In genomic region chr1:121830242-121830641, GRCm38 (mm10) we compare ENCODE assay signal across 15 mouse cellular contexts.
DNase-seq lines count a peak whose midpoint lies in the region; ATAC-seq and TF ChIP-seq lines count a peak whose summit lies in the region.
"Had no signal": no experiment of that assay in that cellular context is flagged by ENCODE, and none has a peak within 500 bp of the region (broad histone marks: within the 10 kb centered on the region; RNA-seq: fewer than 3 reads in every experiment).

No protein-coding gene starts in this region.

- no peak overlapping the region for H3K27ac ChIP-seq in hindbrain, embryonic 14.5 days
- H3K27ac ChIP-seq in hindbrain, embryonic 11.5 days (ENCODE audit: low read depth, low read length) = no peak overlapping the region
- H3K27ac ChIP-seq in lung, postnatal 0 days (ENCODE audit: low read length) = no peak overlapping the region
- H3K27ac ChIP-seq: embryonic facial prominence, embryonic 12.5 days; forebrain, embryonic 15.5 days; heart, embryonic 15.5 days; limb, embryonic 10.5 days; liver, embryonic 15.5 days had no signal

- no peak for TF ChIP-seq EP300 in lung, postnatal 0 days (IDR thresholded peaks at IDR 0.05)

- H3K36me3 ChIP-seq in hindbrain, embryonic 14.5 days (replicated peaks; ENCODE audit: control insufficient read depth, insufficient read depth) = no peaks in the 10 kb centered on the region
- no peaks in the 10 kb centered on the region for H3K36me3 ChIP-seq in hindbrain, embryonic 11.5 days (ENCODE audit: control insufficient read depth, insufficient read depth, low read length)
- no peaks in the 10 kb centered on the region for H3K36me3 ChIP-seq in lung, postnatal 0 days (ENCODE audit: insufficient read depth, low read length)
- H3K36me3 ChIP-seq: embryonic facial prominence, embryonic 12.5 days; forebrain, embryonic 15.5 days; heart, embryonic 15.5 days; limb, embryonic 10.5 days; liver, embryonic 15.5 days had no signal

- H3K4me2 ChIP-seq in hindbrain, embryonic 14.5 days (replicated peaks) = no peak overlapping the region
- no peak overlapping the region for H3K4me2 ChIP-seq in hindbrain, embryonic 11.5 days (replicated peaks; ENCODE audit: low read depth, low read length)
- no peak overlapping the region for H3K4me2 ChIP-seq in lung, postnatal 0 days (replicated peaks; ENCODE audit: low read depth, low read length)
- H3K4me2 ChIP-seq: embryonic facial prominence, embryonic 12.5 days; forebrain, embryonic 15.5 days; heart, embryonic 15.5 days; liver, embryonic 15.5 days; midbrain, embryonic 11.5 days had no signal

- H3K9me3 ChIP-seq in hindbrain, embryonic 14.5 days (ENCODE audit: control insufficient read depth, low read length) = no peaks in the 10 kb centered on the region
- no peaks in the 10 kb centered on the region for H3K9me3 ChIP-seq in hindbrain, embryonic 11.5 days (ENCODE audit: control insufficient read depth, low read length)
- H3K9me3 ChIP-seq in lung, postnatal 0 days (ENCODE audit: low read length) = no peaks in the 10 kb centered on the region
- H3K9me3 ChIP-seq: embryonic facial prominence, embryonic 12.5 days; forebrain, embryonic 15.5 days; heart, embryonic 15.5 days; limb, embryonic 10.5 days; liver, embryonic 15.5 days had no signal

- WGBS in hindbrain, embryonic 14.5 days = 70% methylated on average over 2 of the region's 2 CpGs
- WGBS in hindbrain, embryonic 11.5 days = 64% methylated on average over 2 of the region's 2 CpGs
- 48% methylated on average over 2 of the region's 2 CpGs for WGBS in lung, postnatal 0 days

- peak; percentile 45 for DNase-seq in hindbrain, embryonic 14.5 days (ENCODE audit: low spot score)
- no peak for DNase-seq in hindbrain, embryonic 11.5 days (ENCODE audit: low spot score)
- DNase-seq in lung, postnatal 0 days (ENCODE audit: low spot score) = peak; percentile 22
- no peak for DNase-seq in lung, adult 18-20 months
- peak; percentile 5 for DNase-seq in R1 (ENCODE audit: low read depth, low spot score)
- peak; percentile 10 to 28 for DNase-seq in adrenal gland, postnatal 36 days
- no peak for DNase-seq in spleen, adult 12 weeks (ENCODE audit: low spot score)
- DNase-seq: kidney, postnatal 36 days had no signal

- no peak for ATAC-seq in hindbrain, embryonic 14.5 days (ENCODE audit: low FRiP score)
- no peak for ATAC-seq in hindbrain, embryonic 11.5 days (ENCODE audit: low FRiP score)
- no peak for ATAC-seq in lung, postnatal 0 days
- ATAC-seq: forebrain, embryonic 15.5 days had no signal

- TF ChIP-seq CTCF in lung, postnatal 0 days (IDR thresholded peaks at IDR 0.05) = peak; percentile 28; the same call in 1 of the 2 replicates

- no peak overlapping the region for H3K9ac ChIP-seq in hindbrain, embryonic 14.5 days
- no peak overlapping the region for H3K9ac ChIP-seq in hindbrain, embryonic 11.5 days (ENCODE audit: low read depth, low read length)
- H3K9ac ChIP-seq in lung, postnatal 0 days (replicated peaks; ENCODE audit: low read depth) = no peak overlapping the region
- H3K9ac ChIP-seq: embryonic facial prominence, embryonic 12.5 days; forebrain, embryonic 15.5 days; heart, embryonic 15.5 days; liver, embryonic 15.5 days had no signal

- H3K4me1 ChIP-seq in hindbrain, embryonic 14.5 days (replicated peaks; ENCODE audit: control insufficient read depth, insufficient read depth, low read length) = no peaks in the 10 kb centered on the region
- H3K4me1 ChIP-seq in hindbrain, embryonic 11.5 days (replicated peaks; ENCODE audit: control insufficient read depth, insufficient read depth, low read length) = no peaks in the 10 kb centered on the region
- no peaks in the 10 kb centered on the region for H3K4me1 ChIP-seq in lung, postnatal 0 days (ENCODE audit: insufficient read depth, low read depth, low read length)
- H3K4me1 ChIP-seq: embryonic facial prominence, embryonic 12.5 days; forebrain, embryonic 15.5 days; heart, embryonic 15.5 days; limb, embryonic 10.5 days; liver, embryonic 15.5 days had no signal

- no peak overlapping the region for H3K4me3 ChIP-seq in hindbrain, embryonic 14.5 days (replicated peaks; ENCODE audit: low read length)
- no peak overlapping the region for H3K4me3 ChIP-seq in hindbrain, embryonic 11.5 days (ENCODE audit: low read depth, low read length)
- no peak overlapping the region for H3K4me3 ChIP-seq in lung, postnatal 0 days (ENCODE audit: low read depth, low read length)
- H3K4me3 ChIP-seq: embryonic facial prominence, embryonic 12.5 days; forebrain, embryonic 15.5 days; heart, embryonic 15.5 days; limb, embryonic 10.5 days; liver, embryonic 15.5 days had no signal

- no peaks in the 10 kb centered on the region for H3K27me3 ChIP-seq in hindbrain, embryonic 14.5 days (ENCODE audit: control insufficient read depth, insufficient read depth, low read length)
- no peaks in the 10 kb centered on the region for H3K27me3 ChIP-seq in hindbrain, embryonic 11.5 days (ENCODE audit: control insufficient read depth, insufficient read depth, low read length)
- H3K27me3 ChIP-seq in lung, postnatal 0 days (replicated peaks; ENCODE audit: insufficient read depth, low read length) = no peaks in the 10 kb centered on the region
- H3K27me3 ChIP-seq: CH12.LX; embryonic facial prominence, embryonic 12.5 days; forebrain, embryonic 15.5 days; heart, embryonic 15.5 days; liver, embryonic 15.5 days had no signal

Comparison
In these comparisons a context has a peak if more than half of its experiments do, and no peak if none do; other contexts are left out.
1. DNase-seq: peak in hindbrain, embryonic 14.5 days (single experiment), lung, postnatal 0 days (single experiment), R1 (single experiment) and adrenal gland, postnatal 36 days (2 of 2); none in hindbrain, embryonic 11.5 days (single experiment), lung, adult 18-20 months (0 of 2) and spleen, adult 12 weeks (single experiment).